In genomic region chr6:121300504-121300903, GRCm38 (mm10) we compare ENCODE assay signal across 11 mouse cellular contexts. TPM values are rescaled to one million over a fixed set of nuclear protein-coding genes. Genes with fewer than 3 reads are reported as not detected.
DNase-seq lines count a peak whose midpoint lies in the region; ATAC-seq lines count a peak whose summit lies in the region.
"Had no signal": no experiment of that assay in that cellular context is flagged by ENCODE, and none has a peak within 500 bp of the region (broad histone marks: within the 10 kb centered on the region; RNA-seq: fewer than 3 reads in every experiment).

No protein-coding gene starts in this region.

- H3K27ac ChIP-seq in lung, embryonic 15.5 days, result no peak overlapping the region
- H3K27ac ChIP-seq in stomach, embryonic 16.5 days (ENCODE audit: low read length), result no peak overlapping the region

- H3K27me3 ChIP-seq in lung, embryonic 15.5 days, result no peaks in the 10 kb centered on the region
- no peaks in the 10 kb centered on the region for H3K27me3 ChIP-seq in stomach, embryonic 16.5 days (ENCODE audit: control insufficient read depth, insufficient read depth, low read length)

- WGBS in lung, embryonic 15.5 days, result 27% methylated on average over 9 of the region's 9 CpGs
- WGBS in stomach, embryonic 16.5 days, result 36% methylated on average over 9 of the region's 9 CpGs

- no peaks in the 10 kb centered on the region for H3K9me3 ChIP-seq in lung, embryonic 15.5 days
- H3K9me3 ChIP-seq in stomach, embryonic 16.5 days (replicated peaks; ENCODE audit: control insufficient read depth, low read length), result no peaks in the 10 kb centered on the region

- no peak overlapping the region for H3K4me3 ChIP-seq in lung, embryonic 15.5 days
- no peak overlapping the region for H3K4me3 ChIP-seq in stomach, embryonic 16.5 days (replicated peaks; ENCODE audit: low read length)

- peak; percentile 18 for DNase-seq in embryo, embryonic 10 days (ENCODE audit: low spot score)
- DNase-seq in embryo, embryonic 10.5 days (ENCODE audit: low spot score), result no peak
- DNase-seq in lung, adult 18-20 months, result no peak
- DNase-seq in kidney, postnatal 36 days, result peak; percentile 81 to 89
- no peak for DNase-seq in cerebellum, adult 8-10 months
- no peak for DNase-seq in cerebellum, adult 9-10 months
- DNase-seq: cerebellum, postnatal 36 days; lung, postnatal 36 days had no signal

- H3K36me3 ChIP-seq in lung, embryonic 15.5 days, result no peaks in the 10 kb centered on the region
- H3K36me3 ChIP-seq in stomach, embryonic 16.5 days (ENCODE audit: control insufficient read depth, insufficient read depth, low read length), result no peaks in the 10 kb centered on the region

- H3K9ac ChIP-seq in lung, embryonic 15.5 days, result no peak overlapping the region
- H3K9ac ChIP-seq in stomach, embryonic 16.5 days (ENCODE audit: low read length), result no peak overlapping the region

- peak overlapping the region; percentile 27; the same call in 1 of the 2 replicates for H3K4me2 ChIP-seq in lung, embryonic 15.5 days
- peak overlapping the region; percentile 31 for H3K4me2 ChIP-seq in stomach, embryonic 16.5 days (ENCODE audit: low read depth, low read length)

- no peak for ATAC-seq in lung, embryonic 15.5 days (ENCODE audit: borderline replicate concordance, extremely low read depth, low FRiP score, low TSS enrichment)
- ATAC-seq in stomach, embryonic 16.5 days (ENCODE audit: insufficient read depth, low FRiP score), result no peak

- no peaks in the 10 kb centered on the region; the same call in 1 of the 2 replicates for H3K4me1 ChIP-seq in lung, embryonic 15.5 days
- peaks cover 7% of the 10 kb centered on the region for H3K4me1 ChIP-seq in stomach, embryonic 16.5 days (ENCODE audit: control insufficient read depth, insufficient read depth, low read length)

RNA-seq across cellular contexts. Expression of gene Slc6a13, which starts 0.5 kb away (rescaled TPM):
- 0.67 and 1.9 TPM in 2 replicates for polyA plus RNA-seq in lung, embryonic 15.5 days (2015; fragmentation: Nextera tagmentation; extraction: Ambion mirVana)
- polyA plus RNA-seq in stomach, embryonic 16.5 days (2015; fragmentation: Nextera tagmentation; extraction: Ambion mirVana), result 2.0 and 2.9 TPM in 2 replicates

RNA-seq across cellular contexts. Expression of gene Slc6a12, which starts 42.4 kb away (rescaled TPM):
- not detected in 2 replicates for polyA plus RNA-seq in lung, embryonic 15.5 days (2015; fragmentation: Nextera tagmentation; extraction: Ambion mirVana)
- 0.27 TPM in 1 of 2 replicates, not detected in the other for polyA plus RNA-seq in stomach, embryonic 16.5 days (2015; fragmentation: Nextera tagmentation; extraction: Ambion mirVana)
- polyA plus RNA-seq: neural tube, embryonic 11.5 days had no signal

RNA-seq across cellular contexts. Expression of gene Usp18, which starts 54.8 kb away (rescaled TPM):
- 4.9 and 7.3 TPM in 2 replicates for polyA plus RNA-seq in lung, embryonic 15.5 days (2015; fragmentation: Nextera tagmentation; extraction: Ambion mirVana)
- 2.9 and 3.1 TPM in 2 replicates for polyA plus RNA-seq in stomach, embryonic 16.5 days (2015; fragmentation: Nextera tagmentation; extraction: Ambion mirVana)

Comparison
In these comparisons a context has a peak if more than half of its experiments do, and no peak if none do; other contexts are left out.
1. DNase-seq: peak in embryo, embryonic 10 days (single experiment) and kidney, postnatal 36 days (2 of 2); none in embryo, embryonic 10.5 days (single experiment), lung, adult 18-20 months (0 of 2), cerebellum, adult 8-10 months (single experiment) and cerebellum, adult 9-10 months (single experiment).